Mouse (Mus musculus): ENCODE measurements at regions not wholly inside any gene's neighbourhood (a gene's known extent, or its start where the extent isn't known, plus 50 kb on each side); places are given as distances from the start of the nearest gene placed in this dataset.

- TF ChIP-seq POLR2A (IDR thresholded peaks at IDR 0.05; ENCODE audit: low read depth, low read length) (no peak), CTCF (conservative IDR thresholded peaks at IDR 0.05; ENCODE audit: insufficient read depth, insufficient read length, low read depth, low read length) (no peak)
Observed at GRCm38 (mm10) chr11:8227772-8228425, 436.4 kb downstream of the Tns3 start.
